Mouse (Mus musculus) kidney, postnatal 0 days (tissue): ENCODE measurements around the gene Lat2. TPM values are rescaled to one million over a fixed set of nuclear protein-coding genes. Genes with fewer than 3 reads are reported as not detected.
"Not testable (repeated sequence)": the region's sequence is repeated elsewhere in the genome, so short reads cannot be mapped to it uniquely, and the experiment has no call there.

Source experiments
- ATAC-seq: fragments of 200-750 bp; cut with Nextera tagmentation; replicated peaks from 2 replicates; pipeline ENCODE4 v1.8.0; 2017; ENCODE audit warnings: low read depth, moderate number of reproducible peaks, moderate TSS enrichment, moderate library complexity; ENCODE audit not compliant: low FRiP score
- DNase-seq: peaks from one replicate; pipeline ENCODE4 v3.0.0-alpha.2; 2016; ENCODE audit warnings: low spot score
- H3K27ac ChIP-seq: fragments of 300-500 bp; sonication (generic); 2 replicates; pipeline ENCODE4 v1.5.1; 2014; ENCODE audit warnings: mild to moderate bottlenecking
- H3K27me3 ChIP-seq: fragments of 300-500 bp; sonication (generic); 2 replicates; pipeline ENCODE4 v1.6.1; 2014; ENCODE audit warnings: low read length, mixed read lengths; ENCODE audit not compliant: insufficient read depth
- H3K36me3 ChIP-seq: fragments of 300-500 bp; sonication (generic); 2 replicates; pipeline ENCODE4 v1.6.1; 2014; ENCODE audit warnings: low read length, mixed read lengths; ENCODE audit not compliant: insufficient read depth
- H3K4me1 ChIP-seq: fragments of 300-500 bp; sonication (generic); replicated peaks from 2 replicates; pipeline ENCODE4 v1.6.1; 2014; ENCODE audit warnings: antibody characterized with exemption, low read length, mixed read lengths; ENCODE audit not compliant: insufficient read depth
- H3K4me2 ChIP-seq: fragments of 300-500 bp; sonication (generic); 2 replicates; pipeline ENCODE4 v1.6.1; 2014; ENCODE audit warnings: mild to moderate bottlenecking, low read length, moderate library complexity, mixed read lengths
- H3K4me3 ChIP-seq: fragments of 300-500 bp; sonication (generic); replicated peaks from 2 replicates; pipeline ENCODE4 v1.5.1; 2014; ENCODE audit warnings: low read depth, low read length
- H3K9ac ChIP-seq: fragments of 300-500 bp; sonication (generic); 2 replicates; pipeline ENCODE4 v1.6.1; 2014; ENCODE audit warnings: low read depth, low read length
- H3K9me3 ChIP-seq: fragments of 300-500 bp; sonication (generic); replicated peaks from 2 replicates; pipeline ENCODE4 v1.6.1; 2016; ENCODE audit warnings: low read length, inconsistent platforms, mixed read lengths
- CTCF ChIP-seq: IDR thresholded peaks from 2 replicates; pipeline ENCODE4 v1.5.1; 2016; ENCODE audit warnings: antibody characterized with exemption, low read depth, mild to moderate bottlenecking, moderate library complexity
- WGBS: fragments of 180-500 bp; shearing (Covaris S2); extraction: QIAGEN DNeasy Blood & Tissue Kit; methylation state at CpG from one replicate; pipeline ENCODE4 v1.1.7; 2014; 5-methylcytosine and 5-hydroxymethylcytosine counted together
- polyA plus RNA-seq: library from polyadenylated mRNA; unstranded; fragments of >200 nt; fragmentation: Nextera tagmentation; extraction: Ambion mirVana; gene quantifications from 2 replicates; pipeline ENCODE4 v1.2.1, GENCODE M21; 2015

The Lat2 gene
- polyA plus RNA-seq: 0.45 and 0.93 TPM in 2 replicates

DNA sequence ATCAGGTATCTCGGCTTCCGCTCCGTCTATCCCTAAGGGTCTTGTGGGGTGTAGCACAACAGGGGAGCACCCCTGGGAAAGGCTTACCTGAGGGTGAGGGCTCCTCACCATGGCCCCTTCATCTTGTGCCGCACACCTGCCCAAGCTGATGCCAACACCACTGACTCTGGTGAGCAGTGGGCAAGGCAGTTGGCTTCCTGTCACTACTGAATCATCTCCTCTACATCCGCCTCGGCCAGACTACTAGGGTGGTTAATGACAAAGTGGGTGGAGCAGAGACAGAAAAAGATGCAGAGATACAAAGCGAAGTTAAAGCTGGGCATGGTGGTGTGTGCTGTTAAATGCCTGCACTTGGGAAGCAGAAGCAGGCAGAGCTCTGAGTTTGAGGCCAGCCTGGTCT is at the start of gene Lat2:
TSS of gene Lat2 (minus strand) at position 224 of the 400 bp plus-strand sequence.
- H3K9ac ChIP-seq: no peak within 1 kb of the TSS
- H3K27me3 ChIP-seq: no peaks in the 10 kb centered on the region
- H3K27ac ChIP-seq: no peak within 1 kb of the TSS
- no peak within 1 kb of the TSS for H3K4me3 ChIP-seq
- no peak for TF ChIP-seq CTCF
- H3K4me1 ChIP-seq: no peaks in the 10 kb centered on the region
- peaks cover 13% of the 10 kb centered on the region for H3K36me3 ChIP-seq
- DNase-seq (no peak), ATAC-seq (no peak)
- WGBS: 76% methylated on average over 7 of the region's 7 CpGs
- no peaks in the 10 kb centered on the region for H3K9me3 ChIP-seq
- H3K4me2 ChIP-seq: no peak within 1 kb of the TSS

- ATAC-seq: no peak
- Histone ChIP-seq H3K9me3 (no peaks in the 10 kb centered on the region), H3K27me3 (no peaks in the 10 kb centered on the region), H3K9ac (no peak overlapping the region), H3K4me3 (no peak overlapping the region), H3K27ac (no peak overlapping the region), H3K4me1 (no peaks in the 10 kb centered on the region), H3K4me2 (no peak overlapping the region), H3K36me3 (peaks cover 12% of the 10 kb centered on the region; the same call in 1 of the 2 replicates)
- TF ChIP-seq CTCF: no peak
- WGBS: 73% methylated on average over 4 of the region's 4 CpGs
- no peak for DNase-seq
Observed at GRCm38 (mm10) chr5:134656708-134657107, 41.9 kb upstream of the Lat2 start.

GRCm38 (mm10) chr5:134652015-134652414 is 37.2 kb upstream of the Lat2 start:
- Histone ChIP-seq H3K36me3 (0 out of 2 replicates have a peak, but pooled peaks cover 2% of the 10 kb centered on the region), H3K4me2 (no peak overlapping the region), H3K4me3 (no peak overlapping the region), H3K27ac (peak overlapping the region; percentile 44; the same call in 1 of the 2 replicates), H3K27me3 (no peaks in the 10 kb centered on the region), H3K4me1 (no peaks in the 10 kb centered on the region), H3K9me3 (no peaks in the 10 kb centered on the region), H3K9ac (no peak overlapping the region)
- DNase-seq: peak; percentile 52
- WGBS: 14% methylated on average over 7 of the region's 7 CpGs
- TF ChIP-seq CTCF: no peak
- no peak for ATAC-seq

DNA sequence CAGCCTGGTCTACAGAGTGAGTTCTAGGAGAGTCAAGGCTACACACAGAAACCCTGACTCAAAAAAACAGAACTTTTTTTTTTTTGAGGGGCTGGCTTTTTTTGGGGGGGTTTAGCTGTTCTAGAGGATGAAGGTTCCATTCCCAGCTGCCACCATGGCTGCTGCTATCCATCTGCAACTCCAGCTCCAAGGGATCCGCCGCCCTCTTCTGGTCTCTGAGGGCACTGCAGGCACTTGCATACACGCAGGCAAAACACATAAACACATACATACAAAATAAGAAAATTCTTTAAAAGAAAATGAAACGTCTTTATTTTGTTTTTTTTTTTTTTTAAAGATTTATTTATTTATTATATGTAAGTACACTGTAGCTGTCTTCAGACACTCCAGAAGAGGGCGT is 36.1 kb upstream of the Lat2 start:
- 59% methylated on average over 4 of the region's 5 CpGs for WGBS
- Histone ChIP-seq H3K27ac (no peak overlapping the region), H3K27me3 (no peaks in the 10 kb centered on the region), H3K36me3 (no peaks in the 10 kb centered on the region), H3K4me1 (no peaks in the 10 kb centered on the region), H3K9me3 (no peaks in the 10 kb centered on the region), H3K4me3 (no peak overlapping the region), H3K9ac (no peak overlapping the region), H3K4me2 (no peak overlapping the region)
- DNase-seq (peak; percentile 43), ATAC-seq (no peak)
- TF ChIP-seq CTCF: peak; percentile 65

- not testable (repeated sequence) for H3K27me3 ChIP-seq, H3K4me1 ChIP-seq
- 76% methylated on average over 3 of the region's 4 CpGs for WGBS
Observed at GRCm38 (mm10) chr5:134648976-134649375, 34.2 kb upstream of the Lat2 start.

GRCm38 (mm10) chr5:134647394-134647793 is 32.6 kb upstream of the Lat2 start:
- WGBS: 88% methylated on average over 2 of the region's 2 CpGs
- Histone ChIP-seq H3K36me3 (no peaks in the 10 kb centered on the region), H3K27ac (no peak overlapping the region), H3K4me1 (no peaks in the 10 kb centered on the region), H3K9ac (no peak overlapping the region), H3K4me2 (no peak overlapping the region), H3K4me3 (no peak overlapping the region), H3K27me3 (no peaks in the 10 kb centered on the region), H3K9me3 (no peaks in the 10 kb centered on the region)
- no peak for TF ChIP-seq CTCF
- DNase-seq (no peak), ATAC-seq (no peak)

More at GRCm38 (mm10) chr5:134648976-134649375, 34.2 kb upstream of the Lat2 start:
- not testable (repeated sequence) for H3K4me3 ChIP-seq, H3K36me3 ChIP-seq, H3K9ac ChIP-seq, H3K4me2 ChIP-seq, ATAC-seq, H3K27ac ChIP-seq, H3K9me3 ChIP-seq
- DNase-seq: peak; percentile 31

- TF ChIP-seq CTCF: no peak
- 72% methylated on average over 4 of the region's 4 CpGs for WGBS
- Histone ChIP-seq H3K9ac (no peak overlapping the region), H3K4me1 (no peaks in the 10 kb centered on the region), H3K4me3 (no peak overlapping the region), H3K36me3 (no peaks in the 10 kb centered on the region), H3K27ac (no peak overlapping the region), H3K4me2 (no peak overlapping the region), H3K27me3 (no peaks in the 10 kb centered on the region), H3K9me3 (no peaks in the 10 kb centered on the region)
- DNase-seq (no peak), ATAC-seq (no peak)
Observed at GRCm38 (mm10) chr5:134646461-134646860, 31.6 kb upstream of the Lat2 start.
